Mouse (Mus musculus): ENCODE results near the gene Fibcd1. TPM values are rescaled to one million over a fixed set of nuclear protein-coding genes. Genes with fewer than 3 reads are reported as not detected.

Fibcd1 gene
- 1.3 and 1.5 TPM in 2 replicates for polyA plus RNA-seq (2012; rRNA removed)

GRCm38 (mm10) chr2:31845896-31846691 lies at the start of gene Fibcd1:
Gene Fibcd1 (minus strand): TSS chr2:31846005.
- H3K4me1 ChIP-seq (ENCODE audit: control insufficient read depth, insufficient read depth, low read length): no peaks in the 10 kb centered on the region; the same call in 1 of the 2 replicates
- under 1% methylated on average over 88 of the region's 88 CpGs for WGBS
- TF ChIP-seq CTCF (IDR thresholded peaks at IDR 0.05; ENCODE audit: borderline replicate concordance, insufficient read depth, low read depth, low read length): no peak
- TF ChIP-seq POLR2A (IDR thresholded peaks at IDR 0.05; ENCODE audit: borderline replicate concordance, insufficient read depth, low read length): no peak
- H3K27me3 ChIP-seq (ENCODE audit: control insufficient read depth, insufficient read depth, low read length): no peaks in the 10 kb centered on the region; the same call in 1 of the 2 replicates
- peak within 1 kb of the TSS; percentile 49 for H3K4me3 ChIP-seq (replicated peaks; ENCODE audit: insufficient read depth, low read depth, low read length)
- H3K27ac ChIP-seq (ENCODE audit: insufficient read depth, low read length): no peak within 1 kb of the TSS
- DNase-seq: peak; percentile 17 to 39

DNA sequence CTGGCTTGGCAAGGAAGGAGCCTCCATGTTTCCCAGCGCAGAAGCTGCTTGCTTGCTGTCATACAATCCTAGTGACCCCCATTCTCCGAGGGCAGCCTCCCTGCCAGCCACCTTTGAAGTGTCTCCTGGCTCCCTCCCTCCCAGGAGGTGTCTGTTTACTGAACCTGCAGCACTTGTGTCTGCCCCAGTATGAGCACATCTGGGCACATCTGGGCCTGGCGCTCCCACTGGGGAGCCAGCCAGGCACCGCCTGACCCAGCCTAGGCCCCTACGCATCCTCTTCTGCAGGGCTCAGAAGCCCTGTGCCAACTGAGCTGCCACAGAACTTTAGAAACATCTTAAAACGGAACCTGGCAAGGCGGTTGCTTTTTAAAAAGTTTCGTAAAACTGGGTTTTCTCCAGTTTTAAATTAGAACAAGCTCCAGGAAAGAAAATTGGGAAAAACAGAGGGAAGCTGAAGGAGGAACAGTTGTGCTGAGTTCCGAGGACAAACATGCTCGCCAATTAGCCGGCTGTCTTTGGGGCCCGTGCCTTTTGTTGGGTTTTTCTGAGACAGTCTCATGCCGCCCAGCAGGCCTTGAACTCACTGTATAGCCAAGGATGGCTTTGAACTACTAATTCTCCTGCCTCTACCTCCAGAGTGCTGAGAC lies 48.5 kb upstream of the Fibcd1 start:
- Histone ChIP-seq H3K4me1 (ENCODE audit: control insufficient read depth, insufficient read depth, low read length) (no peaks in the 10 kb centered on the region), H3K27ac (ENCODE audit: insufficient read depth, low read length) (no peak overlapping the region), H3K4me3 (replicated peaks; ENCODE audit: insufficient read depth, low read depth, low read length) (no peak overlapping the region), H3K27me3 (ENCODE audit: control insufficient read depth, insufficient read depth, low read length) (no peaks in the 10 kb centered on the region)
- no peak for DNase-seq
- WGBS: 70% methylated on average over 13 of the region's 13 CpGs
- TF ChIP-seq POLR2A (IDR thresholded peaks at IDR 0.05; ENCODE audit: borderline replicate concordance, insufficient read depth, low read length) (no peak), CTCF (IDR thresholded peaks at IDR 0.05; ENCODE audit: borderline replicate concordance, insufficient read depth, low read depth, low read length) (no peak)

DNA sequence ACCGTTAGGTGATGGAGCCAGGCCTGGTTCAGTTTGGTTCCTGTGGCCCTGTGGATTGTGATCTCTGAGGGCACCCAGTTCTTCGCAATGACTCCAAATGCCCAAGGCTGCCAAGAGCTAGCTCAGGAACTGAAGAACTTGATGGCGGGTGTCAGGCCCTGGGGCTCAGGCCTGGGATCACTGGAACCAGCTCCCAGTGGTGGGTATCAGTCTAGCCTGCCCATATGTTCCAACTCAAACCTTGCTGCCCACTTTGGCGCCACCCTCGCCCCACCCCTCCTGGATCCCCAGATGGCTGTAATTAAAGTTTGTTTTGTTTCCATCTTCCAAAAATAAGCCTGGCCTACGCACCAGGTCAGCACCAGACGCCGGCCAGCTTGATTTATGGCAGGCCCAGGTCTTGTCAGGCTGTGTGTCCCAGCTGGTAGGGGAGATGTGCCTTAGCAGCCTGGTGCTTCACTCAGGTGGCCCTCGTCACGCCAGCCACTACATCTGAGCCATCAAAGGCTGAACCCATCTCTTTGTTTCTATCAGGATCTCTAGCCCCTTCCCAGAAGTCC lies 47.4 kb upstream of the Fibcd1 start:
- TF ChIP-seq CTCF (IDR thresholded peaks at IDR 0.05; ENCODE audit: borderline replicate concordance, insufficient read depth, low read depth, low read length): no peak
- TF ChIP-seq POLR2A (IDR thresholded peaks at IDR 0.05; ENCODE audit: borderline replicate concordance, insufficient read depth, low read length): no peak
- H3K27ac ChIP-seq (ENCODE audit: insufficient read depth, low read length): no peak overlapping the region
- no peaks in the 10 kb centered on the region for H3K27me3 ChIP-seq (ENCODE audit: control insufficient read depth, insufficient read depth, low read length)
- WGBS: 37% methylated on average over 10 of the region's 10 CpGs
- no peak for DNase-seq
- no peak overlapping the region for H3K4me3 ChIP-seq (replicated peaks; ENCODE audit: insufficient read depth, low read depth, low read length)
- H3K4me1 ChIP-seq (ENCODE audit: control insufficient read depth, insufficient read depth, low read length): no peaks in the 10 kb centered on the region

DNA sequence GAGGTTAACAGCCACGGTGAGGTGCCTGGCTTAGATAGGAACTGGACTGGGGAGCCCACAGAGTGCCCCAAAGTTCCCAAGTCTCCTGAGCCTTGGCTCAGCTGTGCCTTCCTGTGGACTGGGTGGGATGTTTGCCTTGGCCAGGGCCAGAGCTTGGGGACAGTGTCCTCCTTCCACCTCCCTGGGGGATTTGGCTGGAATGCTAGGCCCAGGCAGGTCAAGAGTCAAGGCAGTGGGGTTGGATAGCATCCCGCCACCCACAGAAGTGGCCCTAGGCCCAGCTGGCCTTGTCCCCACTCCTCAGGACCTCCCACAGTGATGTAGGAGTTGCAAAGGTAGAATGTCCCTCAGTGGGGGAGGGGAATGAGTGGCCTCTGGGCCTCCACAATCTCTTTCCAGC lies 45.4 kb upstream of the Fibcd1 start:
- DNase-seq: no peak
- H3K4me1 ChIP-seq (ENCODE audit: control insufficient read depth, insufficient read depth, low read length): no peaks in the 10 kb centered on the region
- no peak overlapping the region for H3K4me3 ChIP-seq (replicated peaks; ENCODE audit: insufficient read depth, low read depth, low read length)
- no peak for TF ChIP-seq POLR2A (IDR thresholded peaks at IDR 0.05; ENCODE audit: borderline replicate concordance, insufficient read depth, low read length)
- TF ChIP-seq CTCF (IDR thresholded peaks at IDR 0.05; ENCODE audit: borderline replicate concordance, insufficient read depth, low read depth, low read length): no peak
- 86% methylated on average over 2 of the region's 2 CpGs for WGBS
- no peak overlapping the region for H3K27ac ChIP-seq (ENCODE audit: insufficient read depth, low read length)
- no peaks in the 10 kb centered on the region; the same call in 1 of the 2 replicates for H3K27me3 ChIP-seq (ENCODE audit: control insufficient read depth, insufficient read depth, low read length)

GRCm38 (mm10) chr2:31888871-31889270 lies 43.1 kb upstream of the Fibcd1 start:
- Histone ChIP-seq H3K27me3 (ENCODE audit: control insufficient read depth, insufficient read depth, low read length) (no peaks in the 10 kb centered on the region; the same call in 1 of the 2 replicates), H3K27ac (ENCODE audit: insufficient read depth, low read length) (no peak overlapping the region), H3K4me1 (ENCODE audit: control insufficient read depth, insufficient read depth, low read length) (no peaks in the 10 kb centered on the region), H3K4me3 (replicated peaks; ENCODE audit: insufficient read depth, low read depth, low read length) (no peak overlapping the region)
- no peak for DNase-seq
- TF ChIP-seq CTCF (IDR thresholded peaks at IDR 0.05; ENCODE audit: borderline replicate concordance, insufficient read depth, low read depth, low read length) (no peak), POLR2A (IDR thresholded peaks at IDR 0.05; ENCODE audit: borderline replicate concordance, insufficient read depth, low read length) (no peak)
- WGBS: 18% methylated on average over 1 of the region's 1 CpGs

- H3K27ac ChIP-seq (ENCODE audit: insufficient read depth, low read length): no peak within 1 kb of the TSS
- no peak within 1 kb of the TSS for H3K4me3 ChIP-seq (replicated peaks; ENCODE audit: insufficient read depth, low read depth, low read length)
- no peaks in the 10 kb centered on the region for H3K4me1 ChIP-seq (ENCODE audit: control insufficient read depth, insufficient read depth, low read length)
- DNase-seq: no peak
- TF ChIP-seq CTCF (IDR thresholded peaks at IDR 0.05; ENCODE audit: borderline replicate concordance, insufficient read depth, low read depth, low read length) (no peak; the same call in 1 of the 2 replicates), POLR2A (IDR thresholded peaks at IDR 0.05; ENCODE audit: borderline replicate concordance, insufficient read depth, low read length) (no peak)
- no peaks in the 10 kb centered on the region; the same call in 1 of the 2 replicates for H3K27me3 ChIP-seq (ENCODE audit: control insufficient read depth, insufficient read depth, low read length)
- WGBS: 8% methylated on average over 26 of the region's 26 CpGs
Measured at GRCm38 (mm10) chr2:31887030-31887429, 41.2 kb upstream of the Fibcd1 start, which contains the start of gene Lamc3. Gene Lamc3 (plus strand): TSS chr2:31887291.

GRCm38 (mm10) chr2:31884806-31885205 lies 39.0 kb upstream of the Fibcd1 start:
- H3K4me3 ChIP-seq (replicated peaks; ENCODE audit: insufficient read depth, low read depth, low read length): no peak overlapping the region
- DNase-seq: peak; percentile 13 to 33
- H3K27me3 ChIP-seq (ENCODE audit: control insufficient read depth, insufficient read depth, low read length): no peaks in the 10 kb centered on the region; the same call in 1 of the 2 replicates
- 20% methylated on average over 6 of the region's 6 CpGs for WGBS
- H3K27ac ChIP-seq (ENCODE audit: insufficient read depth, low read length): no peak overlapping the region
- H3K4me1 ChIP-seq (ENCODE audit: control insufficient read depth, insufficient read depth, low read length): no peaks in the 10 kb centered on the region
- TF ChIP-seq POLR2A (IDR thresholded peaks at IDR 0.05; ENCODE audit: borderline replicate concordance, insufficient read depth, low read length) (no peak), CTCF (IDR thresholded peaks at IDR 0.05; ENCODE audit: borderline replicate concordance, insufficient read depth, low read depth, low read length) (peak; percentile 55; the same call in 1 of the 2 replicates)

Data from cerebellum, adult 2 months (tissue).